Mouse (Mus musculus): ENCODE results near the gene Fgf3. TPM values are rescaled to one million over a fixed set of nuclear protein-coding genes. Genes with fewer than 3 reads are reported as not detected.
"Not testable (repeated sequence)": the region's sequence is repeated elsewhere in the genome, so short reads cannot be mapped to it uniquely, and the experiment has no call there.

The Fgf3 gene
- polyA plus RNA-seq, 1 experiment from 2014 or later, result 1.1 TPM

- no peak overlapping the region for H3K27ac ChIP-seq (replicated peaks)
Observed at GRCm38 (mm10) chr7:144888564-144889299, 50.8 kb downstream of the Fgf3 start.

GRCm38 (mm10) chr7:144890661-144891060 lies 52.8 kb downstream of the Fgf3 start:
- not testable (repeated sequence) for H3K27ac ChIP-seq (replicated peaks); H3K4me3 ChIP-seq; ATAC-seq (ENCODE audit: low FRiP score, low read depth); H3K36me3 ChIP-seq; H3K9me3 ChIP-seq; H3K9ac ChIP-seq (replicated peaks); H3K4me2 ChIP-seq (replicated peaks)
- WGBS, result 100% methylated on average over 1 of the region's 1 CpGs
- Histone ChIP-seq H3K27me3 (peaks cover 36% of the 10 kb centered on the region), H3K4me1 (peaks cover 19% of the 10 kb centered on the region)

More at GRCm38 (mm10) chr7:144888564-144889299, 50.8 kb downstream of the Fgf3 start:
- Histone ChIP-seq H3K4me1 (peaks cover 7% of the 10 kb centered on the region; the same call in 1 of the 2 replicates), H3K27me3 (peaks cover 24% of the 10 kb centered on the region), H3K4me3 (no peak overlapping the region), H3K9me3 (no peaks in the 10 kb centered on the region), H3K4me2 (replicated peaks) (no peak overlapping the region), H3K36me3 (no peaks in the 10 kb centered on the region), H3K9ac (replicated peaks) (no peak overlapping the region)
- 7% methylated on average over 18 of the region's 18 CpGs for WGBS
- ATAC-seq (ENCODE audit: low FRiP score, low read depth), result no peak

- Histone ChIP-seq H3K9ac (replicated peaks) (no peak overlapping the region), H3K4me1 (peaks cover 31% of the 10 kb centered on the region), H3K36me3 (no peaks in the 10 kb centered on the region), H3K4me3 (no peak overlapping the region), H3K4me2 (replicated peaks) (no peak overlapping the region), H3K27ac (replicated peaks) (no peak overlapping the region), H3K9me3 (no peaks in the 10 kb centered on the region), H3K27me3 (peaks cover 48% of the 10 kb centered on the region)
- ATAC-seq (ENCODE audit: low FRiP score, low read depth), result no peak
- 87% methylated on average over 2 of the region's 2 CpGs for WGBS
Observed at GRCm38 (mm10) chr7:144891863-144892262, 54.0 kb downstream of the Fgf3 start.

- Histone ChIP-seq H3K4me1 (peaks cover 36% of the 10 kb centered on the region), H3K9ac (replicated peaks) (no peak overlapping the region), H3K27me3 (peaks cover 52% of the 10 kb centered on the region)
Observed at GRCm38 (mm10) chr7:144892322-144892721, 54.4 kb downstream of the Fgf3 start.

More at GRCm38 (mm10) chr7:144892322-144892721, 54.4 kb downstream of the Fgf3 start:
- Histone ChIP-seq H3K27ac (replicated peaks) (no peak overlapping the region), H3K4me3 (no peak overlapping the region), H3K9me3 (no peaks in the 10 kb centered on the region), H3K4me2 (replicated peaks) (no peak overlapping the region), H3K36me3 (no peaks in the 10 kb centered on the region)
- ATAC-seq (ENCODE audit: low FRiP score, low read depth), result no peak
- 46% methylated on average over 6 of the region's 6 CpGs for WGBS

Other genes starting within 250 kb of the Fgf3 start
- gene Ano1, start 86.1 kb upstream of the Fgf3 start, polyA plus RNA-seq (2016; fragmentation: Nextera tagmentation; extraction: Ambion mirVana), result 21.7 and 28.7 TPM in 2 replicates
- not detected in 2 replicates for gene Fgf4, start 9.3 kb downstream of the Fgf3 start, polyA plus RNA-seq (2016; fragmentation: Nextera tagmentation; extraction: Ambion mirVana)
- 69.8 and 95.0 TPM in 2 replicates for gene Fgf15, start 58.4 kb downstream of the Fgf3 start, polyA plus RNA-seq (2016; fragmentation: Nextera tagmentation; extraction: Ambion mirVana)
- 33.6 and 36.4 TPM in 2 replicates for gene LTO1, start 77.0 kb downstream of the Fgf3 start, polyA plus RNA-seq (2016; fragmentation: Nextera tagmentation; extraction: Ambion mirVana)
- 259 and 289 TPM in 2 replicates for gene Ccnd1, start 101.8 kb downstream of the Fgf3 start, polyA plus RNA-seq (2016; fragmentation: Nextera tagmentation; extraction: Ambion mirVana)

All from midbrain, embryonic 12.5 days (tissue).